Mouse (Mus musculus) cortical plate, adult 2 months (tissue): ENCODE data around the gene Synpo2. TPM values are rescaled to one million over a fixed set of nuclear protein-coding genes. Genes with fewer than 3 reads are reported as not detected.

ENCODE experiments used
- H3K27ac ChIP-seq: fragments of 200-500 bp; 2 replicates; pipeline ENCODE4 v1.5.1; 2012; ENCODE audit warnings: low read length, control low read depth, inconsistent platforms; ENCODE audit not compliant: insufficient read depth
- H3K4me1 ChIP-seq: fragments of 200-500 bp; 2 replicates; pipeline ENCODE4 v1.6.1; 2011; ENCODE audit warnings: low read length; ENCODE audit not compliant: control insufficient read depth, insufficient read depth
- H3K4me3 ChIP-seq: fragments of 200-500 bp; 2 replicates; pipeline ENCODE4 v1.5.1; 2011; ENCODE audit warnings: mild to moderate bottlenecking, low read length, control low read depth; ENCODE audit not compliant: insufficient read depth
- CTCF ChIP-seq: fragments of 200-500 bp; IDR thresholded peaks from 2 replicates; pipeline ENCODE4 v1.5.1; 2011; ENCODE audit warnings: mild to moderate bottlenecking, control low read depth, low read length; ENCODE audit not compliant: insufficient read depth; ENCODE audit errors: extremely low read depth
- POLR2A ChIP-seq: fragments of 200-500 bp; IDR thresholded peaks from 2 replicates; pipeline ENCODE4 v1.6.1; 2011; ENCODE audit warnings: mild to moderate bottlenecking, low read length, control low read depth; ENCODE audit not compliant: insufficient read depth; ENCODE audit errors: extremely low read depth
- polyA plus RNA-seq: library from polyadenylated mRNA; depleted of rRNA; stranded (reverse); fragments of >200 nt; gene quantifications from 2 replicates; pipeline ENCODE4 v1.2.3, GENCODE M21; 2012

The Synpo2 gene
- polyA plus RNA-seq, 1 experiment = 3.2 TPM

DNA sequence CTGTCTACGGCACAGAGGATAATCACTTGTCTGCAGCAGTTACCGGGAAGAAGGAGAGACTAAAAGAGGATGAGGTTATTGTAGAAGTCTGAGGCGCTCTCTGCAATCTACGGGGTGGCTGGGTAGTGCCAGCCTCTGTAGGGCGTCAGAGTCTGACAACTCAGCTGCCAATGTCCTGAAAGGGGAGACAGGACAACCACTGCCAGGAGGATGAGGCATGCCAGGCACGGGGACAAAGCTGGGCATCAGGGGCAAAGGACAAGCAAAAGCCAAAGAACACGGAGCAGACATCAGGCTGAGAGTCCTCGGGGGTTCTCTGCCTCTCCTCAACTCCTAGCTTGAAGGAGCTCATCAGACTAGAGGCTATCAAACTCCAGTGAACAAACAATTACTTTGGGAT, 82.6 kb downstream of the Synpo2 start:
- Histone ChIP-seq H3K4me1 (peaks cover 3% of the 10 kb centered on the region; the same call in 1 of the 2 replicates), H3K27ac (no peak overlapping the region), H3K4me3 (no peak overlapping the region)
- no peak for TF ChIP-seq POLR2A

GRCm38 (mm10) chr3:123152911-123153310, 83.0 kb downstream of the Synpo2 start:
- no peak overlapping the region for H3K4me3 ChIP-seq
- TF ChIP-seq CTCF (no peak), POLR2A (no peak)
- peaks cover 3% of the 10 kb centered on the region; the same call in 1 of the 2 replicates for H3K4me1 ChIP-seq
- no peak overlapping the region for H3K27ac ChIP-seq

DNA sequence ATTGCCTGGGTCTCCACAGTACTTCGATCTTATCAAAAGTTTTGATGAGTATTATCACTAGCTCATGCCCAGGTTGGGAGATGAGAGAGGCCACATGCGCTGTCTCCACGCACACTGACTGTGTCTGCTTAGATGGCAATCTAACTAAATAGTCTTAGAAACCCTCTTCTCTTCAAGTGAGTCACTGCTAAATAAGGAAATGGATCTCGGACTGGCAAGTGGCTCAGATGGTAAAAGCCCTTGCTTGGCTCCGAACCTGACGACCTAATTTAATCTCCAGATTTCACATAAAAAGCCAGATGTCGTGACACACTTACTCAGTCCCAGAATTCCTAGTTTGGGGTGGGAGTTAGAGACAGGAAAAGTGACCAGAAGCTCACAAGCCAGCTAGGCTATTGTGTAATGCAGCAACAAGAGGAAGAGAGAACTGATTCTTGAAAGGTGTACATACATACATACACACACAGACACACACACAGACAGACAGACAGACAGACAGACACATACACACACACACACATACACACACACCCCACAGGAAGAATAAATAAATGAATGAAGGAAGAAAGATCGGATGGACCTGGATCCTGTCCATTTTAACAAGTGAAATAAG, 85.3 kb downstream of the Synpo2 start:
- TF ChIP-seq POLR2A (no peak), CTCF (no peak)
- H3K4me1 ChIP-seq = peaks cover 3% of the 10 kb centered on the region; the same call in 1 of the 2 replicates
- H3K4me3 ChIP-seq = no peak overlapping the region
- no peak overlapping the region for H3K27ac ChIP-seq

DNA sequence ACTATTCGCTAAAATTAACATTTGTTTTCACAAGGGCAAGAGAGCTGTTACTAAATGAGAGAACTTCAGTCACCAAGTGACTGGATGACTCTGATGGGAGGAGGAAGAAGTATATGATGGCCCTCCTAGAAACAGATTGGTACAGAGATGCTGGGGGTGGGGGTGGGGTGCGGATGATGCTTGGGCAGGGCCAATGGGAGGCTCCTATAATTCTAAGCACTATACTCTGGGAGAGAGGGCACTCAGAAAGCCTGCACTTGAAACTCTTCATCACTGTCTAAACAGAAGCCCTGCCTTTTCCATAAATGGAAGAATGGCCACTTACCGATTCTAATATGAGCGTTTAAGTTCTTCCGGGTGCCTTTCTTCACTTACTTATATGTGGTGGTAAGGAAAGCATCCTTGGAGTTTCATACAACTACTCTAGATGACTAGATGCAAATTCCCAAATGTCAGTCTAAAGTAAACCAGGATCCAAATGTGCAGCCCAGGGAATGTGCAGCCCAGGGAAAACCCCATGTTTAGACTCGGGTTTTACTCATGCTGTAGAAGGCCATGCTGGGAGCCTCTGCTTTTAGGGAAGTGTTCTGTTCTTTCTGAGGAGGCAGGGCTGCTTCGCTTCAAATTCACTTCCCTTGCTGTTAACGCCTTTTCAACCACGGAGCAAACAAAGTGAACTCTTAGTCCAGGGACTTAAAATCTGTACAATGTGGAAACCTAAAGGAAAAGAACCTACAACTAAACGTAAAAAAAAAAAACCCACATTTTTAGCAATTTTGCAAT, 86.4 kb downstream of the Synpo2 start:
- no peak overlapping the region for H3K27ac ChIP-seq
- no peak overlapping the region for H3K4me3 ChIP-seq
- H3K4me1 ChIP-seq = peaks cover 3% of the 10 kb centered on the region; the same call in 1 of the 2 replicates
- TF ChIP-seq POLR2A (no peak), CTCF (no peak)

GRCm38 (mm10) chr3:123148641-123149040, 87.3 kb downstream of the Synpo2 start:
- no peak for TF ChIP-seq CTCF
- TF ChIP-seq POLR2A = no peak
- Histone ChIP-seq H3K4me3 (no peak overlapping the region), H3K4me1 (peaks cover 3% of the 10 kb centered on the region; the same call in 1 of the 2 replicates), H3K27ac (no peak overlapping the region)

DNA sequence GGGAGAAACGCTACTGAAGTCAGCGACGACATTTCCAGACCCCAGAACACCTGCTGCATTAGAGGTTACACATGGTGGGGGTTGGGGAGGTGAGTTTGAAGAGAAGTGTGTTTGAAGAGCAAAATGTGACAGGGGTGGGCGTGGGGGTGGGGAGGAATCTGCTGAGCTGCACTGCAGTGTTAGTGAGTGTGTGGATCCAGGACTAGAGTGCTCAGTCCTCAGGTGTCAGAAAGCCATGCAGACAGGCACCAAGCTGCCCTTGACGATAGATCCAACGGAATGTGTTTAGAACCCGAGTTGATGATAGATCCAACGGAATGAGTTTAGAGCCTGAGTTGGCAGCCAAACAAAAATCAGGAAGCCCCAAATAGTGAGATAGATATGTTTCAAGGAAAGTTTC, 89.4 kb downstream of the Synpo2 start:
- Histone ChIP-seq H3K4me1 (peaks cover 3% of the 10 kb centered on the region; the same call in 1 of the 2 replicates), H3K4me3 (no peak overlapping the region), H3K27ac (no peak overlapping the region)
- TF ChIP-seq POLR2A = no peak
- no peak for TF ChIP-seq CTCF

GRCm38 (mm10) chr3:123145942-123146341, 90.0 kb downstream of the Synpo2 start:
- TF ChIP-seq POLR2A (no peak), CTCF (no peak)
- H3K4me1 ChIP-seq = peaks cover 3% of the 10 kb centered on the region; the same call in 1 of the 2 replicates
- no peak overlapping the region for H3K4me3 ChIP-seq
- no peak overlapping the region for H3K27ac ChIP-seq

- H3K4me3 ChIP-seq = no peak overlapping the region
- no peak for TF ChIP-seq CTCF
- no peak for TF ChIP-seq POLR2A
- no peak overlapping the region for H3K27ac ChIP-seq
- no peaks in the 10 kb centered on the region for H3K4me1 ChIP-seq
These were observed 92.5 kb downstream of the Synpo2 start for GRCm38 (mm10) chr3:123143412-123143811.

GRCm38 (mm10) chr3:123142298-123142697, 93.7 kb downstream of the Synpo2 start:
- Histone ChIP-seq H3K4me1 (no peaks in the 10 kb centered on the region), H3K27ac (no peak overlapping the region), H3K4me3 (no peak overlapping the region)
- no peak for TF ChIP-seq CTCF
- no peak for TF ChIP-seq POLR2A

GRCm38 (mm10) chr3:123141069-123141468, 94.9 kb downstream of the Synpo2 start:
- Histone ChIP-seq H3K4me3 (no peak overlapping the region), H3K4me1 (no peaks in the 10 kb centered on the region), H3K27ac (no peak overlapping the region)
- TF ChIP-seq CTCF = no peak
- no peak for TF ChIP-seq POLR2A
